Mouse (Mus musculus): ENCODE results near the gene Dgkg. TPM values are rescaled to one million over a fixed set of nuclear protein-coding genes. Genes with fewer than 3 reads are reported as not detected.

The Dgkg gene
- polyA plus RNA-seq, 1 experiment, result 1.0 TPM

- Histone ChIP-seq H3K4me3 (replicated peaks; ENCODE audit: extremely low read depth, low read depth, low read length) (no peak overlapping the region), H3K4me1 (ENCODE audit: control insufficient read depth, insufficient read depth, low read length) (no peaks in the 10 kb centered on the region)
- DNase-seq, result no peak
- TF ChIP-seq CTCF (IDR thresholded peaks at IDR 0.05; ENCODE audit: insufficient read depth, low read length) (no peak), POLR2A (IDR thresholded peaks at IDR 0.05; ENCODE audit: borderline replicate concordance, extremely low read depth, low read depth, low read length) (no peak)
- 74% methylated on average over 3 of the region's 3 CpGs for WGBS
Measured at GRCm38 (mm10) chr16:22679641-22680040, 22.6 kb upstream of the Dgkg start.

- Histone ChIP-seq H3K4me1 (ENCODE audit: control insufficient read depth, insufficient read depth, low read length) (no peaks in the 10 kb centered on the region), H3K4me3 (replicated peaks; ENCODE audit: extremely low read depth, low read depth, low read length) (no peak overlapping the region)
- no peak for DNase-seq
- no peak for TF ChIP-seq POLR2A (IDR thresholded peaks at IDR 0.05; ENCODE audit: borderline replicate concordance, extremely low read depth, low read depth, low read length)
- no peak for TF ChIP-seq CTCF (IDR thresholded peaks at IDR 0.05; ENCODE audit: insufficient read depth, low read length)
- WGBS, result 87% methylated on average over 10 of the region's 10 CpGs
Measured at GRCm38 (mm10) chr16:22674636-22675035, 17.6 kb upstream of the Dgkg start.

- DNase-seq, result no peak
- WGBS, result 59% methylated on average over 4 of the region's 4 CpGs
- H3K4me3 ChIP-seq (replicated peaks; ENCODE audit: extremely low read depth, low read depth, low read length), result no peak overlapping the region
- TF ChIP-seq POLR2A (IDR thresholded peaks at IDR 0.05; ENCODE audit: borderline replicate concordance, extremely low read depth, low read depth, low read length) (no peak), CTCF (IDR thresholded peaks at IDR 0.05; ENCODE audit: insufficient read depth, low read length) (no peak)
- H3K4me1 ChIP-seq (ENCODE audit: control insufficient read depth, insufficient read depth, low read length), result no peaks in the 10 kb centered on the region
Measured at GRCm38 (mm10) chr16:22674164-22674563, 17.1 kb upstream of the Dgkg start.

- DNase-seq, result no peak
- Histone ChIP-seq H3K4me1 (ENCODE audit: control insufficient read depth, insufficient read depth, low read length) (no peaks in the 10 kb centered on the region), H3K4me3 (replicated peaks; ENCODE audit: extremely low read depth, low read depth, low read length) (no peak overlapping the region)
- TF ChIP-seq CTCF (IDR thresholded peaks at IDR 0.05; ENCODE audit: insufficient read depth, low read length) (no peak), POLR2A (IDR thresholded peaks at IDR 0.05; ENCODE audit: borderline replicate concordance, extremely low read depth, low read depth, low read length) (no peak)
- WGBS, result 67% methylated on average over 4 of the region's 4 CpGs
Measured at GRCm38 (mm10) chr16:22664033-22664432, 7.0 kb upstream of the Dgkg start.

- Histone ChIP-seq H3K4me3 (replicated peaks; ENCODE audit: extremely low read depth, low read depth, low read length) (no peak overlapping the region), H3K4me1 (ENCODE audit: control insufficient read depth, insufficient read depth, low read length) (no peaks in the 10 kb centered on the region)
- WGBS, result 23% methylated on average over 2 of the region's 2 CpGs
- DNase-seq, result no peak
- TF ChIP-seq CTCF (IDR thresholded peaks at IDR 0.05; ENCODE audit: insufficient read depth, low read length), result no peak
- TF ChIP-seq POLR2A (IDR thresholded peaks at IDR 0.05; ENCODE audit: borderline replicate concordance, extremely low read depth, low read depth, low read length), result no peak
Measured at GRCm38 (mm10) chr16:22663136-22663535, 6.1 kb upstream of the Dgkg start.

GRCm38 (mm10) chr16:22661076-22661475, 4.1 kb upstream of the Dgkg start:
- Histone ChIP-seq H3K4me3 (replicated peaks; ENCODE audit: extremely low read depth, low read depth, low read length) (no peak overlapping the region), H3K4me1 (ENCODE audit: control insufficient read depth, insufficient read depth, low read length) (no peaks in the 10 kb centered on the region)
- WGBS, result 50% methylated on average over 5 of the region's 5 CpGs
- TF ChIP-seq CTCF (IDR thresholded peaks at IDR 0.05; ENCODE audit: insufficient read depth, low read length), result no peak
- no peak for TF ChIP-seq POLR2A (IDR thresholded peaks at IDR 0.05; ENCODE audit: borderline replicate concordance, extremely low read depth, low read depth, low read length)
- no peak for DNase-seq

- no peak overlapping the region for H3K4me3 ChIP-seq (replicated peaks; ENCODE audit: extremely low read depth, low read depth, low read length)
- TF ChIP-seq CTCF (IDR thresholded peaks at IDR 0.05; ENCODE audit: insufficient read depth, low read length) (no peak), POLR2A (IDR thresholded peaks at IDR 0.05; ENCODE audit: borderline replicate concordance, extremely low read depth, low read depth, low read length) (no peak)
- DNase-seq, result no peak
- no peaks in the 10 kb centered on the region for H3K4me1 ChIP-seq (ENCODE audit: control insufficient read depth, insufficient read depth, low read length)
- 59% methylated on average over 16 of the region's 16 CpGs for WGBS
Measured at GRCm38 (mm10) chr16:22657874-22658789, 1.1 kb upstream of the Dgkg start.

GRCm38 (mm10) chr16:22655812-22656211, 1.2 kb downstream of the Dgkg start:
- Histone ChIP-seq H3K4me1 (ENCODE audit: control insufficient read depth, insufficient read depth, low read length) (no peaks in the 10 kb centered on the region), H3K4me3 (replicated peaks; ENCODE audit: extremely low read depth, low read depth, low read length) (no peak overlapping the region)
- no peak for DNase-seq
- TF ChIP-seq CTCF (IDR thresholded peaks at IDR 0.05; ENCODE audit: insufficient read depth, low read length), result no peak
- TF ChIP-seq POLR2A (IDR thresholded peaks at IDR 0.05; ENCODE audit: borderline replicate concordance, extremely low read depth, low read depth, low read length), result no peak
- 6% methylated on average over 11 of the region's 11 CpGs for WGBS

- 53% methylated on average over 5 of the region's 5 CpGs for WGBS
- TF ChIP-seq CTCF (IDR thresholded peaks at IDR 0.05; ENCODE audit: insufficient read depth, low read length) (no peak), POLR2A (IDR thresholded peaks at IDR 0.05; ENCODE audit: borderline replicate concordance, extremely low read depth, low read depth, low read length) (no peak)
- DNase-seq, result no peak
- H3K4me3 ChIP-seq (replicated peaks; ENCODE audit: extremely low read depth, low read depth, low read length), result no peak overlapping the region
- H3K4me1 ChIP-seq (ENCODE audit: control insufficient read depth, insufficient read depth, low read length), result no peaks in the 10 kb centered on the region
Measured at GRCm38 (mm10) chr16:22655223-22655622, 1.8 kb downstream of the Dgkg start.

GRCm38 (mm10) chr16:22654477-22654835, 2.6 kb downstream of the Dgkg start:
- 8% methylated on average over 2 of the region's 2 CpGs for WGBS
- no peak for TF ChIP-seq CTCF (IDR thresholded peaks at IDR 0.05; ENCODE audit: insufficient read depth, low read length)
- no peak for TF ChIP-seq POLR2A (IDR thresholded peaks at IDR 0.05; ENCODE audit: borderline replicate concordance, extremely low read depth, low read depth, low read length)
- Histone ChIP-seq H3K4me3 (replicated peaks; ENCODE audit: extremely low read depth, low read depth, low read length) (no peak overlapping the region), H3K4me1 (ENCODE audit: control insufficient read depth, insufficient read depth, low read length) (no peaks in the 10 kb centered on the region)
- no peak for DNase-seq

Measured in lung, adult 2 months (tissue).